Mouse (Mus musculus) midbrain, embryonic 15.5 days (tissue): ENCODE measurements at regions not wholly inside any gene's neighbourhood (a gene's known extent, or its start where the extent isn't known, plus 50 kb on each side); places are given as distances from the start of the nearest gene placed in this dataset.

Experiments used
- ATAC-seq: fragments of 200-750 bp; cut with Nextera tagmentation; replicated peaks from 2 replicates; pipeline ENCODE4 v1.8.0; 2017; ENCODE audit warnings: moderate TSS enrichment
- H3K27ac ChIP-seq: fragments of 300-500 bp; sonication (generic); 2 replicates; pipeline ENCODE4 v1.5.1; 2015; ENCODE audit warnings: mild to moderate bottlenecking, inconsistent platforms
- H3K27me3 ChIP-seq: fragments of 300-500 bp; sonication (generic); replicated peaks from 2 replicates; pipeline ENCODE4 v1.6.1; 2015; ENCODE audit warnings: inconsistent platforms
- H3K36me3 ChIP-seq: fragments of 300-500 bp; sonication (generic); replicated peaks from 2 replicates; pipeline ENCODE4 v1.6.1; 2015; ENCODE audit warnings: inconsistent platforms
- H3K4me1 ChIP-seq: fragments of 300-500 bp; sonication (generic); 2 replicates; pipeline ENCODE4 v1.6.1; 2015; ENCODE audit warnings: inconsistent platforms
- H3K4me2 ChIP-seq: fragments of 300-500 bp; sonication (generic); 2 replicates; pipeline ENCODE4 v1.6.1; 2015; ENCODE audit warnings: inconsistent platforms, mild to moderate bottlenecking, moderate library complexity
- H3K4me3 ChIP-seq: fragments of 300-500 bp; sonication (generic); 2 replicates; pipeline ENCODE4 v1.5.1; 2015; ENCODE audit warnings: mild to moderate bottlenecking, inconsistent platforms
- H3K9ac ChIP-seq: fragments of 300-500 bp; sonication (generic); 2 replicates; pipeline ENCODE4 v1.6.1; 2015; ENCODE audit warnings: mild to moderate bottlenecking, inconsistent platforms
- H3K9me3 ChIP-seq: fragments of 300-500 bp; sonication (generic); 2 replicates; pipeline ENCODE4 v1.6.1; 2016; ENCODE audit warnings: inconsistent platforms
- WGBS: fragments of 180-500 bp; shearing (Covaris S2); methylation state at CpG from one replicate; pipeline ENCODE4 v1.1.7; 2015; ENCODE audit warnings: mixed read lengths; 5-methylcytosine and 5-hydroxymethylcytosine counted together

- WGBS, result 86% methylated on average over 4 of the region's 4 CpGs
- Histone ChIP-seq H3K27ac (no peak overlapping the region), H3K4me3 (no peak overlapping the region), H3K36me3 (no peaks in the 10 kb centered on the region), H3K27me3 (no peaks in the 10 kb centered on the region), H3K9ac (no peak overlapping the region), H3K4me1 (no peaks in the 10 kb centered on the region), H3K4me2 (no peak overlapping the region), H3K9me3 (no peaks in the 10 kb centered on the region)
- ATAC-seq, result no peak
Observed at GRCm38 (mm10) chr6:14632837-14633236, 122.2 kb downstream of the Ppp1r3a start.

- Histone ChIP-seq H3K9ac (no peak overlapping the region), H3K27ac (no peak overlapping the region), H3K4me3 (no peak overlapping the region), H3K4me2 (no peak overlapping the region), H3K36me3 (no peaks in the 10 kb centered on the region), H3K9me3 (no peaks in the 10 kb centered on the region), H3K27me3 (no peaks in the 10 kb centered on the region), H3K4me1 (no peaks in the 10 kb centered on the region)
- ATAC-seq, result no peak
- WGBS, result 48% methylated on average over 2 of the region's 2 CpGs
Observed at GRCm38 (mm10) chr6:14631719-14632445, 123.2 kb downstream of the Ppp1r3a start.

- WGBS, result 75% methylated on average over 3 of the region's 3 CpGs
- H3K4me2 ChIP-seq, result no peak overlapping the region
- ATAC-seq, result no peak
- no peaks in the 10 kb centered on the region for H3K27me3 ChIP-seq
- H3K9me3 ChIP-seq, result no peaks in the 10 kb centered on the region
- no peaks in the 10 kb centered on the region for H3K36me3 ChIP-seq
- no peak overlapping the region for H3K9ac ChIP-seq
- no peak overlapping the region for H3K27ac ChIP-seq
- H3K4me1 ChIP-seq, result no peaks in the 10 kb centered on the region
- no peak overlapping the region for H3K4me3 ChIP-seq
Observed at GRCm38 (mm10) chr6:14616629-14617028, 138.4 kb downstream of the Ppp1r3a start.

- no peaks in the 10 kb centered on the region for H3K27me3 ChIP-seq
- H3K9me3 ChIP-seq, result no peaks in the 10 kb centered on the region
- H3K36me3 ChIP-seq, result no peaks in the 10 kb centered on the region
- no peak overlapping the region for H3K4me2 ChIP-seq
- H3K4me3 ChIP-seq, result no peak overlapping the region
- no peaks in the 10 kb centered on the region for H3K4me1 ChIP-seq
- H3K27ac ChIP-seq, result no peak overlapping the region
- ATAC-seq, result no peak
- no peak overlapping the region for H3K9ac ChIP-seq
Observed at GRCm38 (mm10) chr6:14608076-14608475, 147.0 kb downstream of the Ppp1r3a start.

GRCm38 (mm10) chr6:14600543-14601249 lies 154.4 kb downstream of the Ppp1r3a start:
- no peaks in the 10 kb centered on the region for H3K27me3 ChIP-seq
- no peaks in the 10 kb centered on the region for H3K36me3 ChIP-seq
- H3K4me1 ChIP-seq, result peaks cover 6% of the 10 kb centered on the region
- H3K27ac ChIP-seq, result no peak overlapping the region
- peak overlapping the region; percentile 12; the same call in 1 of the 2 replicates for H3K4me2 ChIP-seq
- ATAC-seq, result peak; percentile 95
- H3K4me3 ChIP-seq, result no peak overlapping the region
- H3K9ac ChIP-seq, result no peak overlapping the region
- 49% methylated on average over 13 of the region's 13 CpGs for WGBS
- no peaks in the 10 kb centered on the region for H3K9me3 ChIP-seq

- 85% methylated on average over 4 of the region's 4 CpGs for WGBS
- Histone ChIP-seq H3K9me3 (no peaks in the 10 kb centered on the region), H3K27ac (no peak overlapping the region), H3K4me2 (no peak overlapping the region), H3K27me3 (no peaks in the 10 kb centered on the region), H3K4me3 (no peak overlapping the region), H3K9ac (no peak overlapping the region), H3K4me1 (peaks cover 6% of the 10 kb centered on the region), H3K36me3 (no peaks in the 10 kb centered on the region)
- no peak for ATAC-seq
Observed at GRCm38 (mm10) chr6:14596880-14597466, 158.1 kb downstream of the Ppp1r3a start.

- Histone ChIP-seq H3K4me1 (no peaks in the 10 kb centered on the region), H3K27me3 (no peaks in the 10 kb centered on the region), H3K9ac (no peak overlapping the region), H3K4me2 (no peak overlapping the region), H3K36me3 (no peaks in the 10 kb centered on the region), H3K27ac (no peak overlapping the region), H3K4me3 (no peak overlapping the region), H3K9me3 (no peaks in the 10 kb centered on the region)
- peak; percentile 88 for ATAC-seq
- 31% methylated on average over 1 of the region's 1 CpGs for WGBS
Observed at GRCm38 (mm10) chr6:14585827-14586226, 169.2 kb downstream of the Ppp1r3a start.

GRCm38 (mm10) chr6:14583829-14584228 lies 171.2 kb downstream of the Ppp1r3a start:
- ATAC-seq, result no peak
- H3K27ac ChIP-seq, result no peak overlapping the region
- no peaks in the 10 kb centered on the region for H3K9me3 ChIP-seq
- no peaks in the 10 kb centered on the region for H3K36me3 ChIP-seq
- H3K4me1 ChIP-seq, result no peaks in the 10 kb centered on the region
- H3K9ac ChIP-seq, result no peak overlapping the region
- no peaks in the 10 kb centered on the region for H3K27me3 ChIP-seq
- H3K4me3 ChIP-seq, result no peak overlapping the region
- 74% methylated on average over 1 of the region's 1 CpGs for WGBS
- H3K4me2 ChIP-seq, result no peak overlapping the region

- WGBS, result 83% methylated on average over 3 of the region's 3 CpGs
- H3K4me1 ChIP-seq, result no peaks in the 10 kb centered on the region
Observed at GRCm38 (mm10) chr6:14574607-14575006, 180.5 kb downstream of the Ppp1r3a start.

GRCm38 (mm10) chr6:14573001-14573400 lies 182.1 kb downstream of the Ppp1r3a start:
- Histone ChIP-seq H3K27me3 (no peaks in the 10 kb centered on the region), H3K9ac (no peak overlapping the region), H3K4me3 (no peak overlapping the region), H3K9me3 (no peaks in the 10 kb centered on the region), H3K4me1 (no peaks in the 10 kb centered on the region), H3K36me3 (no peaks in the 10 kb centered on the region), H3K4me2 (no peak overlapping the region), H3K27ac (no peak overlapping the region)
- 38% methylated on average over 2 of the region's 2 CpGs for whole genome bisulfite sequencing
- no peak for ATAC-seq

More at GRCm38 (mm10) chr6:14574607-14575006, 180.5 kb downstream of the Ppp1r3a start:
- Histone ChIP-seq H3K4me3 (no peak overlapping the region), H3K9me3 (no peaks in the 10 kb centered on the region), H3K4me2 (no peak overlapping the region), H3K27me3 (no peaks in the 10 kb centered on the region), H3K27ac (no peak overlapping the region), H3K36me3 (no peaks in the 10 kb centered on the region), H3K9ac (no peak overlapping the region)
- ATAC-seq, result no peak

GRCm38 (mm10) chr6:14540333-14540732 lies 214.7 kb downstream of the Ppp1r3a start:
- Histone ChIP-seq H3K9ac (no peak overlapping the region), H3K36me3 (no peaks in the 10 kb centered on the region), H3K27ac (no peak overlapping the region), H3K4me1 (no peaks in the 10 kb centered on the region), H3K4me2 (no peak overlapping the region), H3K4me3 (no peak overlapping the region), H3K27me3 (no peaks in the 10 kb centered on the region), H3K9me3 (no peaks in the 10 kb centered on the region)
- WGBS, result 85% methylated on average over 5 of the region's 5 CpGs
- ATAC-seq, result no peak

- Histone ChIP-seq H3K27ac (no peak overlapping the region), H3K9me3 (no peaks in the 10 kb centered on the region), H3K4me2 (no peak overlapping the region), H3K27me3 (no peaks in the 10 kb centered on the region), H3K4me1 (no peaks in the 10 kb centered on the region), H3K4me3 (no peak overlapping the region), H3K9ac (no peak overlapping the region), H3K36me3 (no peaks in the 10 kb centered on the region)
- 57% methylated on average over 2 of the region's 2 CpGs for WGBS
- no peak for ATAC-seq
Observed at GRCm38 (mm10) chr6:14529096-14529495, 226.0 kb downstream of the Ppp1r3a start.
